Mouse (Mus musculus) lung, postnatal 14 days (tissue): ENCODE results near the gene Ublcp1.
A peak's percentile ranks its signal among the peaks of the same experiment; 100 is the strongest.
"Not testable (repeated sequence)": the region's sequence is repeated elsewhere in the genome, so short reads cannot be mapped to it uniquely, and the experiment has no call there.

Source experiments
- DNase-seq: peaks from one replicate; pipeline ENCODE4 v3.0.0; 2021

Ublcp1 gene

GRCm38 (mm10) chr11:44489117-44489516 lies 18.8 kb upstream of the Ublcp1 start:
- no peak for DNase-seq

GRCm38 (mm10) chr11:44485089-44485736 lies 14.9 kb upstream of the Ublcp1 start:
- DNase-seq: no peak

- no peak for DNase-seq
These were observed 9.9 kb upstream of the Ublcp1 start for GRCm38 (mm10) chr11:44480246-44480645.

GRCm38 (mm10) chr11:44478382-44478781 lies 8.1 kb upstream of the Ublcp1 start:
- DNase-seq: no peak

- DNase-seq: no peak
These were observed 6.1 kb upstream of the Ublcp1 start for GRCm38 (mm10) chr11:44476445-44476844.

GRCm38 (mm10) chr11:44475467-44475866 lies 5.2 kb upstream of the Ublcp1 start:
- DNase-seq: no peak

- DNase-seq: no peak
These were observed 1.2 kb upstream of the Ublcp1 start for GRCm38 (mm10) chr11:44471337-44471995.

- no peak for DNase-seq
These were observed 459 bp downstream of the Ublcp1 start for GRCm38 (mm10) chr11:44469646-44470431.

GRCm38 (mm10) chr11:44468306-44468790 lies 1.9 kb downstream of the Ublcp1 start:
- DNase-seq: no peak

- DNase-seq: no peak
These were observed 3.3 kb downstream of the Ublcp1 start for GRCm38 (mm10) chr11:44466949-44467442.

- DNase-seq: peak; percentile 8
These were observed 8.8 kb downstream of the Ublcp1 start for GRCm38 (mm10) chr11:44461493-44461892.

GRCm38 (mm10) chr11:44453423-44453822 lies 16.9 kb downstream of the Ublcp1 start:
- DNase-seq: peak; percentile 74

- DNase-seq: not testable (repeated sequence)
These were observed 18.3 kb downstream of the Ublcp1 start for GRCm38 (mm10) chr11:44452016-44452415.

GRCm38 (mm10) chr11:44451046-44451445 lies 19.3 kb downstream of the Ublcp1 start:
- no peak for DNase-seq

GRCm38 (mm10) chr11:44437786-44438185 lies 32.5 kb downstream of the Ublcp1 start:
- DNase-seq: no peak

- DNase-seq: no peak
These were observed 40.3 kb downstream of the Ublcp1 start for GRCm38 (mm10) chr11:44430036-44430435.

GRCm38 (mm10) chr11:44427951-44428350 lies 42.3 kb downstream of the Ublcp1 start:
- DNase-seq: no peak

GRCm38 (mm10) chr11:44425626-44426025 lies 44.7 kb downstream of the Ublcp1 start:
- DNase-seq: no peak

- DNase-seq: no peak
These were observed 45.3 kb downstream of the Ublcp1 start for GRCm38 (mm10) chr11:44425006-44425405.

- no peak for DNase-seq
These were observed 46.3 kb downstream of the Ublcp1 start for GRCm38 (mm10) chr11:44423955-44424354.

- no peak for DNase-seq
These were observed 47.0 kb downstream of the Ublcp1 start for GRCm38 (mm10) chr11:44423261-44423660.

GRCm38 (mm10) chr11:44422337-44423111 lies 47.8 kb downstream of the Ublcp1 start:
- DNase-seq: no peak

GRCm38 (mm10) chr11:44417403-44417802 lies 52.9 kb downstream of the Ublcp1 start:
- no peak for DNase-seq
